Mouse (Mus musculus) midbrain, embryonic 11.5 days (tissue): ENCODE measurements around the gene Usp20. TPM values are rescaled to one million over a fixed set of nuclear protein-coding genes. Genes with fewer than 3 reads are reported as not detected.

Experiments
- ATAC-seq: fragments of 200-750 bp; cut with Nextera tagmentation; 2 replicates; pipeline ENCODE4 v1.8.0; 2017; ENCODE audit warnings: moderate TSS enrichment, moderate library complexity; ENCODE audit not compliant: low FRiP score
- DNase-seq: peaks from one replicate; pipeline ENCODE4 v3.0.0; 2015; ENCODE audit warnings: low spot score; ENCODE audit errors: missing footprints
- H3K27ac ChIP-seq: fragments of 300-500 bp; sonication (generic); 2 replicates; pipeline ENCODE4 v1.5.1; 2014; ENCODE audit warnings: low read depth, low read length
- H3K27me3 ChIP-seq: fragments of 300-500 bp; sonication (generic); 2 replicates; pipeline ENCODE4 v1.6.1; 2014; ENCODE audit warnings: mild to moderate bottlenecking, low read length, moderate library complexity, mixed read lengths; ENCODE audit not compliant: control insufficient read depth, insufficient read depth
- H3K36me3 ChIP-seq: fragments of 300-500 bp; sonication (generic); 2 replicates; pipeline ENCODE4 v1.6.1; 2014; ENCODE audit warnings: mild to moderate bottlenecking, low read length, moderate library complexity, mixed read lengths; ENCODE audit not compliant: control insufficient read depth, insufficient read depth
- H3K4me1 ChIP-seq: fragments of 300-500 bp; sonication (generic); 2 replicates; pipeline ENCODE4 v1.6.1; 2014; ENCODE audit warnings: low read length; ENCODE audit not compliant: control insufficient read depth, insufficient read depth
- H3K4me2 ChIP-seq: fragments of 300-500 bp; sonication (generic); 2 replicates; pipeline ENCODE4 v1.6.1; 2014; ENCODE audit warnings: mild to moderate bottlenecking, moderate library complexity
- H3K4me3 ChIP-seq: fragments of 300-500 bp; sonication (generic); 2 replicates; pipeline ENCODE4 v1.5.1; 2014; ENCODE audit warnings: low read depth, low read length
- H3K9ac ChIP-seq: fragments of 300-500 bp; sonication (generic); 2 replicates; pipeline ENCODE4 v1.6.1; 2014; ENCODE audit warnings: low read length
- H3K9me3 ChIP-seq: fragments of 300-500 bp; sonication (generic); 2 replicates; pipeline ENCODE4 v1.6.1; 2016; ENCODE audit warnings: low read length; ENCODE audit not compliant: control insufficient read depth
- WGBS: fragments of 180-500 bp; shearing (Covaris S2); extraction: QIAGEN DNeasy Blood & Tissue Kit; methylation state at CpG from one replicate; pipeline ENCODE4 v1.1.7; 2014; 5-methylcytosine and 5-hydroxymethylcytosine counted together
- polyA plus RNA-seq: library from polyadenylated mRNA; unstranded; fragments of >200 nt; fragmentation: Nextera tagmentation; extraction: Ambion mirVana; gene quantifications from 2 replicates; pipeline ENCODE4 v1.2.1, GENCODE M21; 2014

Usp20 gene
- polyA plus RNA-seq, 1 experiment from 2014 or later = 14.1 TPM

DNA sequence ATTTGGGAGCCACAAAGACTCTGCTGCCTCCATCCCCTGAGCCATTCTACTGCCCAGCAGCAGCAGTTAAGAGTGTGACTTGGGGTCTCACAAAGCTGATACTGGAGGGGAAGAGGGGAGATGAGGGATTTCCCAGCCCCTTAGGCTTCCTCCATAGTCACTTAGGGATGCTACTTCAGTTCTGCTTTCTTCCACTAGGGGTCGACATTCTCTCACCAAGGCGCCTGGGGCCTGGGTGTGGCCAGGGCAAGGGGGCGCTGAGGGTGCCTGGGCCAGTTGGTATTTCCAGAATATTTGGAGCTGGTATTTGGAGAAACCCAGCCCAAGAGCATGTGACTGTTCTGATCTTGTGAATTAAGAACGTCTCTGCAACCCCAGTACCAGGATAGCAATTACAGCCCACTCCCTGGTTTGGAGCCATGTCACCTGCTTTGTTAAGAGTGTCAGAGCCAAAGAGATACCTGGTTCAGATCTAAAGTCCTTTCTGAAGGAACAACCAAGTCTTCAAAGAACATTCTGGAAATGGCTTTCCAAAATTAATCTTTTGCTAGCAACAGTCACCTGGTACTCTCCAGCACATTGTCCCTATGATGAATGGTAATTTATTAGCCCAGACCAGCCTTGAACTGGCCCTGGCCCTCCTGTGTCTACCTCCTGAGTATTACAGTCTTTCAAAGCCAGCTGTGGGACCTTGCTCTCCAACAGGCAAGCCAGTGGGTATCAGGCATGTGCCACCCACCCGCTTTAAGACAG lies 42.7 kb downstream of the Usp20 start:
- no peak overlapping the region for H3K4me2 ChIP-seq
- H3K9ac ChIP-seq = no peak overlapping the region
- 26% methylated on average over 5 of the region's 5 CpGs for WGBS
- no peak overlapping the region for H3K27ac ChIP-seq
- no peaks in the 10 kb centered on the region for H3K27me3 ChIP-seq
- DNase-seq = peak; percentile 95
- ATAC-seq = no peak
- H3K9me3 ChIP-seq = no peaks in the 10 kb centered on the region
- H3K36me3 ChIP-seq = no peaks in the 10 kb centered on the region
- no peak overlapping the region for H3K4me3 ChIP-seq
- H3K4me1 ChIP-seq = no peaks in the 10 kb centered on the region

DNA sequence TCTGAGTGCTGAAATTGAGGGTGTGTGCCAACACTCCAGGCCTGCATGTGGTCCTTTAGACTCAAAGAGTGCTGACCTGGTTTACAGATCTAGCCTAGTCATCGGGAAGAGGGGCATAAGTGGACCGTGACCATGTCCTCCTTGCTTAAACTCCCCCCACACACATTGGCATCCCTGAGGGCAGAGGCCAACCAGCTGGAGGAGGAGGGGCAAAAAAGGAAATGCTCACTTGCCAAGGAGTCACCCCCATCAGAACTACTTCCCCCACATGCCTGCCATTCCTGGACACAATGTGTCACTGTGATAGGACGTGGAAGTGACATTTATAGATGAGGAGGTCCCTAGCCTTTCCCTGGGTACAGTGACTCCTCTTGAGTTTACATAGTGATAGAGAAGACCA lies 43.4 kb downstream of the Usp20 start:
- 86% methylated on average over 3 of the region's 3 CpGs for WGBS

DNA sequence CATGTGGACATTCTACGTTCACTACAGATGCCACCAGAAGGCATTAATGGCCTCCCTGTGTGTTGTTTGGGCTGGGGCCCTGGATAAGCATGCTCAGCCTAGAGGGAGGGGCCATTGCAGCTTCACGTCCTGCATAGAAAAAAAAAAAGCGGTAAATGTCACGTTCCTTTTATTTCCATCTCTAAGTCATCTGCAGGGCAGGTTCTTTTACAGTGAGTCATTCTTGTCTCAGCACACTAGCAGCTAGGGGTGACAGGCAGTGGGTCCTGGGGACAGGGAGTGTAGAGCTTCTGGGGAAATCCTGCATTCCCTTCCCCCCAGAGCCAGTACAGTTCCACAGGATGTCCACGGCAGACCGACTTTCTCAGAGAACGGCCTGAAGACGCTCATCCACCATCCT lies 44.6 kb downstream of the Usp20 start:
- no peaks in the 10 kb centered on the region for H3K36me3 ChIP-seq
- H3K4me3 ChIP-seq = no peak overlapping the region
- DNase-seq = no peak
- H3K4me2 ChIP-seq = no peak overlapping the region
- no peak for ATAC-seq
- H3K27me3 ChIP-seq = no peaks in the 10 kb centered on the region
- no peak overlapping the region for H3K27ac ChIP-seq
- no peaks in the 10 kb centered on the region for H3K9me3 ChIP-seq
- H3K9ac ChIP-seq = no peak overlapping the region
- H3K4me1 ChIP-seq = no peaks in the 10 kb centered on the region
- WGBS = 79% methylated on average over 8 of the region's 8 CpGs

More for the DNA sequence above, 43.4 kb downstream of the Usp20 start:
- H3K4me3 ChIP-seq = no peak overlapping the region
- no peak overlapping the region for H3K4me2 ChIP-seq
- H3K9ac ChIP-seq = no peak overlapping the region
- H3K36me3 ChIP-seq = no peaks in the 10 kb centered on the region
- H3K27ac ChIP-seq = no peak overlapping the region
- no peaks in the 10 kb centered on the region for H3K9me3 ChIP-seq
- ATAC-seq = no peak
- H3K27me3 ChIP-seq = no peaks in the 10 kb centered on the region
- no peaks in the 10 kb centered on the region for H3K4me1 ChIP-seq
- DNase-seq = no peak

DNA sequence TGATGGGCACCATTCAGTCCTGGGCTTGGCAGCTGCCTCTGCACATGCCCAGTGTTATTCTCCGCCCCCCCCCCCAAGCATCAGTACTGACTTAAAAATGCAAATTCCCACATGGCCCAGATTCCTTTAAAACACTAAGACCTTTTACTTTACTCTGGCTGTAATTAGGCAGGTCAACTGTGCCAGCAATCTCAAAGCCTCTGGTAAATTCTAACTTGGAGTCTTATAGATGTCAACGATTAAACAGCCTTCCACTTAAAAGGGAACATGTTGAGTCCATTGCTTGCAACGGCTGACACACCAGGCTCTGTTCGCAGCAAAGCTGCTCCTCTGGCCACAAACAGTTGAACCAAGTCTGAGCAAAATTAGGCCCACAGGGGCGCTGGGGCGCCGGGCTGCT lies 49.9 kb downstream of the Usp20 start:
- H3K36me3 ChIP-seq = peaks cover 6% of the 10 kb centered on the region; the same call in 1 of the 2 replicates
- H3K27me3 ChIP-seq = no peaks in the 10 kb centered on the region
- 93% methylated on average over 7 of the region's 7 CpGs for WGBS
- H3K4me2 ChIP-seq = no peak overlapping the region
- H3K4me1 ChIP-seq = no peaks in the 10 kb centered on the region
- no peaks in the 10 kb centered on the region for H3K9me3 ChIP-seq
- H3K4me3 ChIP-seq = no peak overlapping the region
- no peak overlapping the region for H3K27ac ChIP-seq
- ATAC-seq (no peak), DNase-seq (no peak)
- no peak overlapping the region for H3K9ac ChIP-seq

DNA sequence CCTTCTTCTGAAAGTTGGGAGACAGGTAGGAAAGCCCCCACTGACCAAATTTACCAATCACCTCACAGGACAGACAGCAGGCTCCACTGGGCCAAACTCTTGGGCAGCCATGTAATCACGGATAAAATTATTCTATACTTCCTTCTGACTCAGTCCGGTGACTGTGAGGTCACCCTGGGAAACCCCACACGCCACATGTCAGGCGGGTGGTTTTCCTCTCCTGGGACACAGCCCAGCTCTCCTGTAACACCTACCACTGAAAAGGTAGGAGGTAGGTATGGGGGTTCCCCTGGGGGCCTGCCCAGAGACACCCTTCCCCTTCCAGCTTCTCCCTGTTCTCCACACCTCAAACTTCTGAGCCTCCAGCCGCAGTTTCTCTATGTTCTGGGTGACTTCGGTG lies 54.7 kb downstream of the Usp20 start:
- Histone ChIP-seq H3K27ac (no peak overlapping the region), H3K4me3 (no peak overlapping the region), H3K9me3 (no peaks in the 10 kb centered on the region), H3K4me1 (no peaks in the 10 kb centered on the region), H3K4me2 (no peak overlapping the region), H3K27me3 (no peaks in the 10 kb centered on the region), H3K9ac (no peak overlapping the region), H3K36me3 (peaks cover 9% of the 10 kb centered on the region; the same call in 1 of the 2 replicates)
- 95% methylated on average over 6 of the region's 6 CpGs for WGBS
- DNase-seq = no peak
- ATAC-seq = no peak

DNA sequence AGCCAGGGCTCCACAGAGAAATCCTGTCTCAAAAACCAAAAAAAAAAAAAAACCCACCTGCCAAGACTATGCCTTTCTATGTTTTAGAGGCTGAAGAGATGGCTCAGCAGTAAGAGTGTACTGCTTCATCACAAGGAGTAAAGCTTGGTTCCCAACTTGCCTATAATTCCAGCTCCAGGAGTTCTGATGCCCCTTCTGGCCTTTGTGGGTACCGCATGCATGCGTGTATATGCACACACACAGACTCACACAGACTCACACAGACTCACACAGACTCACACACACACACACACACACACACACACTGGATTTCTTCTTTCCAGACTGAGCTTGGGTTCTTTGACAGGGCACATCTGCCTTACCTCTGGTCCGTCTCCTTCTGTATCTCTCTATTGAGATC lies 58.0 kb downstream of the Usp20 start:
- Histone ChIP-seq H3K4me2 (no peak overlapping the region), H3K27me3 (no peaks in the 10 kb centered on the region), H3K9me3 (no peaks in the 10 kb centered on the region), H3K4me1 (no peaks in the 10 kb centered on the region), H3K36me3 (peaks cover 6% of the 10 kb centered on the region; the same call in 1 of the 2 replicates), H3K4me3 (no peak overlapping the region), H3K9ac (no peak overlapping the region), H3K27ac (no peak overlapping the region)
- DNase-seq (no peak), ATAC-seq (no peak)
- WGBS = 97% methylated on average over 3 of the region's 3 CpGs

DNA sequence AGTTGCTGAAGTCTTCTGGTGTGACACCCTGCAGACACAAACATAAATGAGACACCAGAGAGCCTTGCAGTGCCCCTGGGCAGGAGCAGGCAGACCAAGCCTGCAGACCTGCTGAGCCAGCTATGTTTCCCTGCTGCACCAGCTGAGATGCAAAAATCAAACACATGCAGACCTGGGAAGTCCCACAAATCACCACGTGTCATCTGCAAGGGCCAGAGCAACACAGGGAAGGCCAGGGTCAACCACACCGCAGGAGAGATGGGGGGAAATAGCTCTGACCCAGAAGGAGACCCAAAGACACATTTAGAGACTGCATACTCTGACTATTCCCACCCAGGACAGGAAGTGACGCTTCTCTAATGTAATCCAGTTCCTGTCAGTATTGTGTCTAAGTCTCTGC lies 58.4 kb downstream of the Usp20 start:
- 85% methylated on average over 3 of the region's 3 CpGs for WGBS
- no peak for ATAC-seq

DNA sequence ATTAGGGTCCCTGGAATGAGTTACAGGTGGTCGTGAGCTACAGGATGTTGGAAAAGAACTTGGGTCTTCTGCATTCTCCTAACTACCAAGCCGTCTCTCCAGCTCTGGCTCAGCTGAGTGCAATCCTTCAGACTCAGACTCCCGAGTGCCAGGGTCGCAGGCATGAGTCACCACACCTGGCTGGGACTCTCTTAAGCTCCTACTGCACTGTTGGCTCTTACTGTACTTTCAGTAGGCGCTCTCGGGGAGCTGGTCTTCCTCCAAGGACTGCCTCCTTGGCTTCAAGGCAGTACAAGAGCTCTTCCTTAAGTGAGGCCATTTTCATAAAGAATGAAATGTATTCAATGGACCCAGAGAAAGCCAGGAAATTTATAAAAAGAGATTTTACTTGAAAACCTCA lies 59.3 kb downstream of the Usp20 start:
- no peak overlapping the region for H3K4me2 ChIP-seq
- DNase-seq (no peak), ATAC-seq (no peak)
- WGBS = 84% methylated on average over 6 of the region's 6 CpGs
- no peak overlapping the region for H3K27ac ChIP-seq
- no peaks in the 10 kb centered on the region for H3K4me1 ChIP-seq
- no peak overlapping the region for H3K9ac ChIP-seq
- no peaks in the 10 kb centered on the region for H3K9me3 ChIP-seq
- H3K36me3 ChIP-seq = peaks cover 2% of the 10 kb centered on the region; the same call in 1 of the 2 replicates
- H3K27me3 ChIP-seq = no peaks in the 10 kb centered on the region
- no peak overlapping the region for H3K4me3 ChIP-seq

More for the DNA sequence above, 58.4 kb downstream of the Usp20 start:
- Histone ChIP-seq H3K9ac (no peak overlapping the region), H3K27me3 (no peaks in the 10 kb centered on the region), H3K27ac (no peak overlapping the region), H3K4me3 (no peak overlapping the region), H3K36me3 (peaks cover 4% of the 10 kb centered on the region; the same call in 1 of the 2 replicates), H3K4me2 (no peak overlapping the region), H3K9me3 (no peaks in the 10 kb centered on the region), H3K4me1 (no peaks in the 10 kb centered on the region)
- no peak for DNase-seq

DNA sequence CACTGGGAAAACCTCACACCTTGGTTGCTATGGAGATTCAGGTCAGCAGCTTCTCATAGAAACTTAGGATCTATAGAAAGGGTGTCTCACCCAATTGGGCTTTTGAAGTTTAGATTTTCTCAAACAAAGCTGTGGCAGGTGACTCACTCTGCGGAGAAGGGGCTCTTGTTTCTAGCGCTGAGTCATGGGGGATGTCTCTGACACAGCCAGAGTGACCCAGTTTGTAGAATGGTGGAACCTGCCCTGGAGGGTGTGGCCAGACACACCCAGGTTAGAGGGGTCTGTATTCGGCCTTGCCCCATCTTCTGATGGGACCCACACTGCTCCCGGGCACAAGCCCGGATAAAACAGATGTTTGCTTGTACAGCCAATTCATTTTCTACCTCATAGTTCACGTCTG lies 60.8 kb downstream of the Usp20 start:
- H3K27me3 ChIP-seq = no peaks in the 10 kb centered on the region
- no peak overlapping the region for H3K9ac ChIP-seq
- DNase-seq (no peak), ATAC-seq (no peak)
- H3K4me2 ChIP-seq = no peak overlapping the region
- H3K36me3 ChIP-seq = peaks cover 2% of the 10 kb centered on the region; the same call in 1 of the 2 replicates
- no peaks in the 10 kb centered on the region for H3K4me1 ChIP-seq
- WGBS = 92% methylated on average over 6 of the region's 6 CpGs
- no peak overlapping the region for H3K27ac ChIP-seq
- no peak overlapping the region for H3K4me3 ChIP-seq
- H3K9me3 ChIP-seq = no peaks in the 10 kb centered on the region
